In the genomic region with DNA sequence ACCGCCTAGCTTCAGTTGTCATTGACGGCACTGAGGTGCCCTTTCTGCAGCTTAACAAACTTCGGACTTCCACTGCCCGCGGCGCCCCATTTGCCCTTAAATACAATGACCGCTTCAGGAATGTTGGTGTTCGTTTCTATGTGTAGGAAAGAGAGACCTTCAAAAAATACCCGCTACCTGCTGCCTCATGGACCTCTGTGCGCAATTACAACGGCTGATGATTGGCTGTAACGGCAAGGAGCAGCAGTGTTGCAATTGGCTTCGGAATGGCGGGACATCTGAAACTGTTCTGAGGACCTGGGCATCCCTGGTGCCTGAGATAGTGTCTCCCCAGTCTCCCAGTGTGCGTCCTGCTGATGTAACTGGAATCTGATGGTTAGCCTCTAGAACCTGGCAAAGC, we compare ENCODE assay signal across 7 mouse cellular contexts. TPM values are rescaled to one million over a fixed set of nuclear protein-coding genes. Genes with fewer than 3 reads are reported as not detected.
DNase-seq lines count a peak whose midpoint lies in the region; ATAC-seq and TF ChIP-seq lines count a peak whose summit lies in the region.

No protein-coding gene starts in this region.

- peaks cover 4 to 22% of the 10 kb centered on the region in 2 experiments; a peak in 2 of 4 replicates for H3K4me1 ChIP-seq in CH12.LX (ENCODE audit: control insufficient read depth in 1 of 2, insufficient read depth in 2 of 2)
- H3K4me1 ChIP-seq in forebrain, embryonic 10.5 days: peaks cover 18% of the 10 kb centered on the region
- peaks cover 18% of the 10 kb centered on the region for H3K4me1 ChIP-seq in hindbrain, embryonic 15.5 days (replicated peaks)

- in situ Hi-C loops in CH12.LX (cut with MboI; ENCODE audit: low pct_ligation_motif_present, low pct_unique_long_range_greater_than_20kb, low sequenced_read_pairs): loop anchor here (5.0 kb wide), 1 partner anchor 35 kb away; a partner anchor contains a TSS

- peaks cover 5% of the 10 kb centered on the region for H3K79me2 ChIP-seq in CH12.LX (replicated peaks; ENCODE audit: control insufficient read depth, extremely low read depth, insufficient read depth, poor library complexity, severe bottlenecking)

- dilution Hi-C loops in CH12.LX (cut with MboI; ENCODE audit: extremely low pct_ligation_motif_present, extremely low pct_unique_long_range_greater_than_20kb, low sequenced_read_pairs): no loop called here

- H3K4me2 ChIP-seq in CH12.LX (ENCODE audit: insufficient read depth, low read depth, poor library complexity, severe bottlenecking): peak overlapping the region; percentile 77
- H3K4me2 ChIP-seq in hindbrain, embryonic 15.5 days: peak overlapping the region; percentile 92

- TF ChIP-seq RAD21 in CH12.LX (IDR thresholded peaks at IDR 0.05; ENCODE audit: low read depth, low read length): no peak

- no peak for TF ChIP-seq POLR2A in CH12.LX (IDR thresholded peaks at IDR 0.05; ENCODE audit: low read depth, low read length)

- peaks cover 11 to 28% of the 10 kb centered on the region in 2 experiments for H3K36me3 ChIP-seq in CH12.LX (replicated peaks in 1 of 2; ENCODE audit: control insufficient read depth in 1 of 2, insufficient read depth in 1 of 2, low read length in 1 of 2)
- H3K36me3 ChIP-seq in forebrain, embryonic 10.5 days (replicated peaks): peaks cover 23% of the 10 kb centered on the region
- peaks cover 7% of the 10 kb centered on the region; the same call in 1 of the 2 replicates for H3K36me3 ChIP-seq in hindbrain, embryonic 15.5 days

- peaks cover 8% of the 10 kb centered on the region for H3K27me3 ChIP-seq in CH12.LX (replicated peaks)
- H3K27me3 ChIP-seq in forebrain, embryonic 10.5 days (ENCODE audit: poor library complexity, severe bottlenecking): peaks cover 20% of the 10 kb centered on the region
- peaks cover 6% of the 10 kb centered on the region for H3K27me3 ChIP-seq in hindbrain, embryonic 15.5 days

- no peak for DNase-seq in CH12.LX (ENCODE audit: extremely low read depth)
- DNase-seq in NIH3T3 (ENCODE audit: low read depth): peak; percentile 45
- no peak for DNase-seq in forebrain, embryonic 10.5 days (ENCODE audit: extremely low spot score, low spot score)
- peak; percentile 38 to 48 for DNase-seq in left cerebral cortex, postnatal 36 days (ENCODE audit: low spot score in 2 of 2)
- DNase-seq in urinary bladder, postnatal 14 days (ENCODE audit: low spot score): no peak

- H3K4me3 ChIP-seq in CH12.LX (replicated peaks in 1 of 3; ENCODE audit: low read depth in 2 of 3, low read length in 2 of 3, poor library complexity in 1 of 3): peak overlapping the region in 2 of 3 experiments; percentile 82
- H3K4me3 ChIP-seq in forebrain, embryonic 10.5 days: peak overlapping the region; percentile 92
- peak overlapping the region; percentile 78 for H3K4me3 ChIP-seq in hindbrain, embryonic 15.5 days

- intact Hi-C loops in left cerebral cortex, postnatal 36 days (cut with DNase I): no loop called here

- no peak overlapping the region for H3K27ac ChIP-seq in CH12.LX (ENCODE audit: insufficient read depth, low read depth)
- H3K27ac ChIP-seq in forebrain, embryonic 10.5 days: peak overlapping the region; percentile 94
- peak overlapping the region; percentile 84 for H3K27ac ChIP-seq in hindbrain, embryonic 15.5 days (replicated peaks)

- 2% methylated on average over 15 of the region's 15 CpGs for WGBS in forebrain, embryonic 10.5 days
- WGBS in hindbrain, embryonic 15.5 days: under 1% methylated on average over 15 of the region's 15 CpGs

- H3K9ac ChIP-seq in CH12.LX (ENCODE audit: insufficient read depth, low read depth): no peak overlapping the region
- peak overlapping the region; percentile 92 for H3K9ac ChIP-seq in hindbrain, embryonic 15.5 days

- TF ChIP-seq CTCF in CH12.LX (conservative IDR thresholded peaks at IDR 0.05 in 1 of 2, IDR thresholded peaks at IDR 0.05 in 1 of 2; ENCODE audit: low read depth in 2 of 2, low read length in 2 of 2): no peak

- ATAC-seq in hindbrain, embryonic 15.5 days (ENCODE audit: low FRiP score, low read depth): peak; percentile 85
- ATAC-seq in megakaryocyte-erythroid progenitor cell, adult 5-6 weeks (replicated peaks; ENCODE audit: low FRiP score, low TSS enrichment, poor library complexity, severe bottlenecking): peak; percentile 58

- no peak for TF ChIP-seq EP300 in CH12.LX (IDR thresholded peaks at IDR 0.05; ENCODE audit: low read length)

- peaks cover 5% of the 10 kb centered on the region for H3K9me3 ChIP-seq in CH12.LX (replicated peaks; ENCODE audit: low read length)
- H3K9me3 ChIP-seq in forebrain, embryonic 10.5 days: no peaks in the 10 kb centered on the region
- H3K9me3 ChIP-seq in hindbrain, embryonic 15.5 days: no peaks in the 10 kb centered on the region

TF ChIP-seq in CH12.LX, 34 proteins besides CTCF, POLR2A, EP300 and RAD21:
- no peak for TF ChIP-seq MAZ (IDR thresholded peaks at IDR 0.05; ENCODE audit: low read depth, low read length)
- no peak for TF ChIP-seq NELFE (IDR thresholded peaks at IDR 0.05; ENCODE audit: low read depth, low read length)
- no peak for TF ChIP-seq SMC3 (IDR thresholded peaks at IDR 0.05; ENCODE audit: low read depth, low read length)
- TF ChIP-seq HCFC1 (IDR thresholded peaks at IDR 0.05; ENCODE audit: low read depth, low read length): no peak
- TF ChIP-seq MAFK (IDR thresholded peaks at IDR 0.05; ENCODE audit: insufficient replicate concordance, low read length): no peak
- no peak for TF ChIP-seq E2F4 (IDR thresholded peaks at IDR 0.05; ENCODE audit: insufficient replicate concordance, low read depth, low read length)
- no peak for TF ChIP-seq PAX5 (IDR thresholded peaks at IDR 0.05; ENCODE audit: low read length)
- no peak for TF ChIP-seq TCF12 (IDR thresholded peaks at IDR 0.05; ENCODE audit: low read depth, low read length)
- TF ChIP-seq MEF2A (IDR thresholded peaks at IDR 0.05; ENCODE audit: borderline replicate concordance, low read depth, low read length): no peak
- no peak for TF ChIP-seq IRF4 (IDR thresholded peaks at IDR 0.05; ENCODE audit: low read depth, low read length)
- no peak for TF ChIP-seq ELF1 (IDR thresholded peaks at IDR 0.05; ENCODE audit: low read depth, low read length)
- no peak for TF ChIP-seq BHLHE40 (IDR thresholded peaks at IDR 0.05; ENCODE audit: low read depth, low read length)
- TF ChIP-seq ZC3H11A (IDR thresholded peaks at IDR 0.05; ENCODE audit: low read depth, low read length): no peak
TF ChIP-seq in CH12.LX: peak in this region for 0.

RNA-seq across cellular contexts. Expression of a gene that starts 0.4 kb away (rescaled TPM):
- total RNA-seq in CH12.LX (2012; rRNA removed) (15.8 and 18.7 TPM in 2 replicates), CH12.LX (2014; rRNA removed) (12.3 and 12.4 TPM in 2 replicates)
- 16.1 and 21.3 TPM in 2 replicates for polyA plus RNA-seq in CH12.LX (2012; ENCODE audit: insufficient read length, low read depth)
- polyA plus RNA-seq in forebrain, embryonic 10.5 days (2016; fragmentation: Nextera tagmentation; extraction: Ambion mirVana): 33.9 and 35.0 TPM in 2 replicates
- polyA plus RNA-seq in hindbrain, embryonic 15.5 days (2015; fragmentation: Nextera tagmentation; extraction: Ambion mirVana): 26.8 and 28.0 TPM in 2 replicates
- 10 to 100 TPM; 13.7 to 18.6 TPM for total RNA-seq in left cerebral cortex, postnatal 36 days (2021)
- total RNA-seq in megakaryocyte-erythroid progenitor cell, adult 5-6 weeks (2014; fragmentation: Nextera tagmentation): 6.9 and 14.9 TPM in 2 replicates
- 6.8 and 11.2 TPM in 2 replicates for total RNA-seq in megakaryocyte-erythroid progenitor cell, adult 5-6 weeks (2017)

RNA-seq across cellular contexts. Expression of a gene that starts 15.6 kb away (rescaled TPM):
- 7.5 and 8.1 TPM in 2 replicates for total RNA-seq in CH12.LX (2012; rRNA removed)
- total RNA-seq in CH12.LX (2014; rRNA removed): 8.4 TPM in 2 replicates
- polyA plus RNA-seq in CH12.LX (2012; ENCODE audit: insufficient read length, low read depth): 7.9 and 8.1 TPM in 2 replicates
- polyA plus RNA-seq in forebrain, embryonic 10.5 days (2016; fragmentation: Nextera tagmentation; extraction: Ambion mirVana): 5.8 and 6.1 TPM in 2 replicates
- 4.8 and 4.9 TPM in 2 replicates for polyA plus RNA-seq in hindbrain, embryonic 15.5 days (2015; fragmentation: Nextera tagmentation; extraction: Ambion mirVana)
- 1 to 10 TPM; 5.4 to 5.6 TPM for total RNA-seq in left cerebral cortex, postnatal 36 days (2021)
- 1.8 and 6.5 TPM in 2 replicates for total RNA-seq in megakaryocyte-erythroid progenitor cell, adult 5-6 weeks (2014; fragmentation: Nextera tagmentation)
- total RNA-seq in megakaryocyte-erythroid progenitor cell, adult 5-6 weeks (2017): 3.7 and 4.2 TPM in 2 replicates

RNA-seq across cellular contexts. Expression of a gene that starts 26.7 kb away (rescaled TPM):
- 3.4 and 3.6 TPM in 2 replicates for total RNA-seq in CH12.LX (2012; rRNA removed)
- total RNA-seq in CH12.LX (2014; rRNA removed): 1.8 and 2.3 TPM in 2 replicates
- 3.2 and 4.6 TPM in 2 replicates for polyA plus RNA-seq in CH12.LX (2012; ENCODE audit: insufficient read length, low read depth)
- 14.4 and 15.4 TPM in 2 replicates for polyA plus RNA-seq in forebrain, embryonic 10.5 days (2016; fragmentation: Nextera tagmentation; extraction: Ambion mirVana)
- 14.7 and 15.8 TPM in 2 replicates for polyA plus RNA-seq in hindbrain, embryonic 15.5 days (2015; fragmentation: Nextera tagmentation; extraction: Ambion mirVana)
- total RNA-seq in left cerebral cortex, postnatal 36 days (2021): 1 to 10 TPM; 5.8 to 7.9 TPM
- total RNA-seq in megakaryocyte-erythroid progenitor cell, adult 5-6 weeks (2014; fragmentation: Nextera tagmentation): 3.6 and 5.8 TPM in 2 replicates
- total RNA-seq in megakaryocyte-erythroid progenitor cell, adult 5-6 weeks (2017): 2.0 and 2.5 TPM in 2 replicates

RNA-seq across cellular contexts. Expression of a gene that starts 28.8 kb away (rescaled TPM):
- total RNA-seq in CH12.LX (2012; rRNA removed): 5.4 and 8.9 TPM in 2 replicates
- 8.3 and 9.2 TPM in 2 replicates for total RNA-seq in CH12.LX (2014; rRNA removed)
- polyA plus RNA-seq in CH12.LX (2012; ENCODE audit: insufficient read length, low read depth): 3.2 and 3.8 TPM in 2 replicates
- polyA plus RNA-seq in forebrain, embryonic 10.5 days (2016; fragmentation: Nextera tagmentation; extraction: Ambion mirVana): 4.2 and 4.8 TPM in 2 replicates
- polyA plus RNA-seq in hindbrain, embryonic 15.5 days (2015; fragmentation: Nextera tagmentation; extraction: Ambion mirVana): 5.6 and 6.4 TPM in 2 replicates
- total RNA-seq in left cerebral cortex, postnatal 36 days (2021): 1 to 10 TPM; 7.7 to 8.2 TPM
- total RNA-seq in megakaryocyte-erythroid progenitor cell, adult 5-6 weeks (2014; fragmentation: Nextera tagmentation): 3.1 and 8.6 TPM in 2 replicates
- 7.8 TPM in 2 replicates for total RNA-seq in megakaryocyte-erythroid progenitor cell, adult 5-6 weeks (2017)

RNA-seq across cellular contexts. Expression of a gene that starts 35.3 kb away (rescaled TPM):
- total RNA-seq in CH12.LX (2012; rRNA removed): 4.2 and 5.0 TPM in 2 replicates
- 3.1 and 4.0 TPM in 2 replicates for total RNA-seq in CH12.LX (2014; rRNA removed)
- 2.7 and 3.3 TPM in 2 replicates for polyA plus RNA-seq in CH12.LX (2012; ENCODE audit: insufficient read length, low read depth)
- 4.8 and 5.3 TPM in 2 replicates for polyA plus RNA-seq in forebrain, embryonic 10.5 days (2016; fragmentation: Nextera tagmentation; extraction: Ambion mirVana)
- polyA plus RNA-seq in hindbrain, embryonic 15.5 days (2015; fragmentation: Nextera tagmentation; extraction: Ambion mirVana): 3.9 and 5.1 TPM in 2 replicates
- total RNA-seq in left cerebral cortex, postnatal 36 days (2021): 1 to 10 TPM; 3.3 to 3.9 TPM
- 2.3 and 4.0 TPM in 2 replicates for total RNA-seq in megakaryocyte-erythroid progenitor cell, adult 5-6 weeks (2014; fragmentation: Nextera tagmentation)
- total RNA-seq in megakaryocyte-erythroid progenitor cell, adult 5-6 weeks (2017): 3.6 and 4.8 TPM in 2 replicates

Comparison
In these comparisons a context has a peak if more than half of its experiments do, and no peak if none do; other contexts are left out.
1. DNase-seq: peak in NIH3T3 (single experiment) and left cerebral cortex, postnatal 36 days (2 of 2); none in CH12.LX (single experiment), forebrain, embryonic 10.5 days (single experiment) and urinary bladder, postnatal 14 days (single experiment).
2. Peak in every context shown above with its lines, with median percentiles within 50 percentile points of each other: H3K4me3 ChIP-seq.